Mouse (Mus musculus): ENCODE data around the gene Sspn. TPM values are rescaled to one million over a fixed set of nuclear protein-coding genes. Genes with fewer than 3 reads are reported as not detected.

The Sspn gene
- total RNA-seq, 1 experiment, result 0.27 TPM

- no peak for DNase-seq (ENCODE audit: low read depth, low spot score)
- in situ Hi-C loops (cut with MboI; ENCODE audit: low sequenced_read_pairs in 2 of 2, unreplicated experiment in 2 of 2), result no loop called here
- TF ChIP-seq ZNF384 (IDR thresholded peaks at IDR 0.05; ENCODE audit: low read depth, low read length) (no peak), HCFC1 (IDR thresholded peaks at IDR 0.05; ENCODE audit: borderline replicate concordance, insufficient read depth, low read length) (no peak), MAFK (IDR thresholded peaks at IDR 0.05; ENCODE audit: insufficient read depth, low read depth, low read length) (no peak), ZC3H11A (IDR thresholded peaks at IDR 0.05; ENCODE audit: borderline replicate concordance, low read depth, low read length) (no peak), CHD2 (IDR thresholded peaks at IDR 0.05; ENCODE audit: low read depth, low read length) (no peak)
Measured at GRCm38 (mm10) chr6:146005935-146006564, 74.6 kb downstream of the Sspn start.

GRCm38 (mm10) chr6:146006753-146007152 lies 75.3 kb downstream of the Sspn start:
- no peaks in the 10 kb centered on the region for H3K4me1 ChIP-seq (ENCODE audit: control insufficient read depth in 2 of 2, insufficient read depth in 2 of 2, low read length in 2 of 2, poor library complexity in 1 of 2)
- in situ Hi-C loops (cut with MboI; ENCODE audit: low sequenced_read_pairs in 2 of 2, unreplicated experiment in 2 of 2), result no loop called here
- no peaks in the 10 kb centered on the region for H3K9me3 ChIP-seq (ENCODE audit: control insufficient read depth, insufficient read depth, low read depth, low read length)
- no peak overlapping the region for H3K4me3 ChIP-seq (ENCODE audit: insufficient read depth in 1 of 2, low read depth in 1 of 2, low read length in 2 of 2, poor library complexity in 1 of 2, severe bottlenecking in 1 of 2)
- DNase-seq (ENCODE audit: low read depth, low spot score), result no peak
- H3K9ac ChIP-seq (ENCODE audit: insufficient read depth, low read depth, low read length, poor library complexity, severe bottlenecking), result no peak overlapping the region
- TF ChIP-seq HCFC1 (IDR thresholded peaks at IDR 0.05; ENCODE audit: borderline replicate concordance, insufficient read depth, low read length), result no peak
- no peak for TF ChIP-seq MAFK (IDR thresholded peaks at IDR 0.05; ENCODE audit: insufficient read depth, low read depth, low read length)
- no peak overlapping the region for H3K27ac ChIP-seq (ENCODE audit: insufficient read depth, low read depth, low read length, poor library complexity, severe bottlenecking)
- H3K36me3 ChIP-seq (ENCODE audit: control insufficient read depth, insufficient read depth, low read length, poor library complexity, severe bottlenecking), result no peaks in the 10 kb centered on the region

More at GRCm38 (mm10) chr6:146005935-146006564, 74.6 kb downstream of the Sspn start:
- H3K9me3 ChIP-seq (ENCODE audit: control insufficient read depth, insufficient read depth, low read depth, low read length), result no peaks in the 10 kb centered on the region
- H3K9ac ChIP-seq (ENCODE audit: insufficient read depth, low read depth, low read length, poor library complexity, severe bottlenecking), result no peak overlapping the region
- H3K27ac ChIP-seq (ENCODE audit: insufficient read depth, low read depth, low read length, poor library complexity, severe bottlenecking), result no peak overlapping the region
- H3K36me3 ChIP-seq (ENCODE audit: control insufficient read depth, insufficient read depth, low read length, poor library complexity, severe bottlenecking), result no peaks in the 10 kb centered on the region
- H3K4me3 ChIP-seq (ENCODE audit: insufficient read depth in 1 of 2, low read depth in 1 of 2, low read length in 2 of 2, poor library complexity in 1 of 2, severe bottlenecking in 1 of 2), result no peak overlapping the region
- H3K4me1 ChIP-seq (ENCODE audit: control insufficient read depth in 2 of 2, insufficient read depth in 2 of 2, low read length in 2 of 2, poor library complexity in 1 of 2), result no peaks in the 10 kb centered on the region

GRCm38 (mm10) chr6:146008450-146008981 lies 77.1 kb downstream of the Sspn start:
- DNase-seq (ENCODE audit: low read depth, low spot score), result no peak

GRCm38 (mm10) chr6:146009163-146009915 lies 77.9 kb downstream of the Sspn start:
- no peak overlapping the region for H3K27ac ChIP-seq (ENCODE audit: insufficient read depth, low read depth, low read length, poor library complexity, severe bottlenecking)
- no peak for TF ChIP-seq ZC3H11A (IDR thresholded peaks at IDR 0.05; ENCODE audit: borderline replicate concordance, low read depth, low read length)
- no peak for TF ChIP-seq MAFK (IDR thresholded peaks at IDR 0.05; ENCODE audit: insufficient read depth, low read depth, low read length)
- no peak for TF ChIP-seq CHD2 (IDR thresholded peaks at IDR 0.05; ENCODE audit: low read depth, low read length)
- TF ChIP-seq HCFC1 (IDR thresholded peaks at IDR 0.05; ENCODE audit: borderline replicate concordance, insufficient read depth, low read length), result no peak
- no peak for TF ChIP-seq ZNF384 (IDR thresholded peaks at IDR 0.05; ENCODE audit: low read depth, low read length)
- H3K9ac ChIP-seq (ENCODE audit: insufficient read depth, low read depth, low read length, poor library complexity, severe bottlenecking), result no peak overlapping the region
- DNase-seq (ENCODE audit: low read depth, low spot score), result no peak
- no peaks in the 10 kb centered on the region for H3K4me1 ChIP-seq (ENCODE audit: control insufficient read depth in 2 of 2, insufficient read depth in 2 of 2, low read length in 2 of 2, poor library complexity in 1 of 2)
- no peak overlapping the region for H3K4me3 ChIP-seq (ENCODE audit: insufficient read depth in 1 of 2, low read depth in 1 of 2, low read length in 2 of 2, poor library complexity in 1 of 2, severe bottlenecking in 1 of 2)
- in situ Hi-C loops (cut with MboI; ENCODE audit: low sequenced_read_pairs in 2 of 2, unreplicated experiment in 2 of 2), result no loop called here
- H3K36me3 ChIP-seq (ENCODE audit: control insufficient read depth, insufficient read depth, low read length, poor library complexity, severe bottlenecking), result no peaks in the 10 kb centered on the region
- no peaks in the 10 kb centered on the region for H3K9me3 ChIP-seq (ENCODE audit: control insufficient read depth, insufficient read depth, low read depth, low read length)

More at GRCm38 (mm10) chr6:146008450-146008981, 77.1 kb downstream of the Sspn start:
- Histone ChIP-seq H3K36me3 (ENCODE audit: control insufficient read depth, insufficient read depth, low read length, poor library complexity, severe bottlenecking) (no peaks in the 10 kb centered on the region), H3K9ac (ENCODE audit: insufficient read depth, low read depth, low read length, poor library complexity, severe bottlenecking) (no peak overlapping the region), H3K4me3 (ENCODE audit: insufficient read depth in 1 of 2, low read depth in 1 of 2, low read length in 2 of 2, poor library complexity in 1 of 2, severe bottlenecking in 1 of 2) (no peak overlapping the region), H3K27ac (ENCODE audit: insufficient read depth, low read depth, low read length, poor library complexity, severe bottlenecking) (no peak overlapping the region), H3K4me1 (ENCODE audit: control insufficient read depth in 2 of 2, insufficient read depth in 2 of 2, low read length in 2 of 2, poor library complexity in 1 of 2) (no peaks in the 10 kb centered on the region), H3K9me3 (ENCODE audit: control insufficient read depth, insufficient read depth, low read depth, low read length) (no peaks in the 10 kb centered on the region)
- in situ Hi-C loops (cut with MboI; ENCODE audit: low sequenced_read_pairs in 2 of 2, unreplicated experiment in 2 of 2), result no loop called here
- TF ChIP-seq ZNF384 (IDR thresholded peaks at IDR 0.05; ENCODE audit: low read depth, low read length), result no peak
- TF ChIP-seq CHD2 (IDR thresholded peaks at IDR 0.05; ENCODE audit: low read depth, low read length), result no peak
- no peak for TF ChIP-seq HCFC1 (IDR thresholded peaks at IDR 0.05; ENCODE audit: borderline replicate concordance, insufficient read depth, low read length)
- no peak for TF ChIP-seq ZC3H11A (IDR thresholded peaks at IDR 0.05; ENCODE audit: borderline replicate concordance, low read depth, low read length)
- TF ChIP-seq MAFK (IDR thresholded peaks at IDR 0.05; ENCODE audit: insufficient read depth, low read depth, low read length), result no peak
